Mouse (Mus musculus): ENCODE measurements at regions not wholly inside any gene's neighbourhood (a gene's known extent, or its start where the extent isn't known, plus 50 kb on each side); places are given as distances from the start of the nearest gene placed in this dataset.
"Not testable (repeated sequence)": the region's sequence is repeated elsewhere in the genome, so short reads cannot be mapped to it uniquely, and the experiment has no call there.

DNA sequence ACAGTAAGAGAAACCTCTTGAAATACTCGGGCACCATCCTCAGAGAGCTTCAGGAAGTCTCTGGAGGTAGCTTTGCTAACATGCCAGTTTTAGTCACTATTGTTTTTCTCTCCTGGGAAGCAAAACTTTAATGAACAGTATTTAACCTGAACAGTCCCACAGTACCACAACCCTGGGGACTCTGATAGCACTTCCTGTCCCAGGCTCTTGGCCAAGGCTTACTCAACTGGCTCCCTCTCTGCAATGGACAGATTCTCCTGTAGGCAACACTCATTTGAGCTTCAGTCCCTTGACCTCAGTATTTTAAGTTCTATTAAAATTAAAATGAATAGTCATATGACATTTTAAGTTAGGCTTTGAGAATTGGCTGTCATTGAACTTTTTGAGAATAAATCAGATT lies 67.9 kb upstream of the Prdm9 start:
- Histone ChIP-seq H3K4me2 (ENCODE audit: low read depth) (no peak overlapping the region), H3ac (ENCODE audit: control insufficient read depth, insufficient read length) (no peak overlapping the region), H3K4me3 (no peak overlapping the region), H3K79me2 (ENCODE audit: control insufficient read depth, insufficient read depth) (no peaks in the 10 kb centered on the region), H3K36me3 (ENCODE audit: control insufficient read depth, insufficient read depth) (no peaks in the 10 kb centered on the region), H3K27me3 (ENCODE audit: control insufficient read depth, insufficient read depth, insufficient read length) (no peaks in the 10 kb centered on the region)
- TF ChIP-seq SRF (IDR thresholded peaks at IDR 0.05; ENCODE audit: control insufficient read depth, insufficient read length, low read depth) = no peak

DNA sequence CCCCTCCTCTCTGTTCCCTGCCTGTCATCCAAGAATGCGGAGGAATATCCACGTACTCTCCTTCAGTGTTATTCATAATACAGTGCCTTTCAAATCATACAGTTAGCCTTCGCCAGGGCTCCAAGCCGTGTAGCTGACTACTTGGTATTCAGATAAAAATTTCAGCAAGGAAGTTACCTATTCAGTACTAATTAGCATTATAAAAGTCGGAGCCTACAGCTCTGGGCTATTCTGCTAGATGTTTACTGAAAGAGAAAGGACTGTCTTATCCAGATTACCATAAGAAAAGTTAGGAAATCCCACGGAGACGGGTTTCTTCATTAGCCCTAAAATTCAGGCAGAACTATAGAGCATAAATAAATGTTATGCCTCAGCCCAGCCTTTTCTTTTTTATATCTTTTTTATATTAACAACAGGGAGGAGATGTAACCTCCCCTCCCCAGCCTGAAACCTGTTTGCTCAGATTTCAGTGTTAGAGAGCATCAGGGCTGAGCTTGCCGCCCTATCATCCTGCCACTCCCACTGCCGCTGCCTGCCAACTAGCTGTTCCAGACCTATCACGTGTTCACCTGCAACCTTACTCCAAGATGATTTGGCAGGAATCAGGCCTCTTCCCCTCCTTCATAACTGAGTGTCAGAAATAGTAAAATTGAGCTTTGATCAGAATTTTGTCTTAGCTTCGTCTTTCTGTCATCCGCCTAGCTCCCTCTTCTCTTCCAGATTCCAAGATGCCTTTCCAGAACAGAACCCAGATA lies 65.5 kb upstream of the Chd1 start:
- H3K79me2 ChIP-seq (ENCODE audit: control insufficient read depth, insufficient read depth); H3K36me3 ChIP-seq (ENCODE audit: control insufficient read depth, insufficient read depth); H3K4me2 ChIP-seq (ENCODE audit: low read depth); H3K4me3 ChIP-seq; H3ac ChIP-seq (ENCODE audit: control insufficient read depth, insufficient read length); H3K27me3 ChIP-seq (ENCODE audit: control insufficient read depth, insufficient read depth, insufficient read length): not testable (repeated sequence)

DNA sequence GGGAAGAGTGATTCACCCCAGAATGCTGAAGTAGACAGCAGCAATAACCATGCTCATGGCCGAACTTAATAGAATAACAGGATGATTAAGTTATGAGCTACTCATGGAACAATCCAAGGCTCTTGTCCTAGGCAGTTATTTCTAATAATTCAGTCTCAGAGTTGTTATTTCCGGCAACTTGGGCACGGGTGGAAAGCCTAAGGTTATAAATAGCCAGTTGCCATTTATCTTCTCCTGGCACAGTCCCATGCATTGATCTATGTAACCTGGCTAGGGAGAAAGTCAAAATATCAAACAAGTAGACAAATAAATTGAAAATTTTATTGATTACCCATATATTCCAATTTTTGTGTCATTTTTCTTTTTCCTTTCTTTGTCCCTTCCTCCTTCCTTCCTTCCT lies 64.0 kb upstream of the Chd1 start:
- Histone ChIP-seq H3K36me3 (ENCODE audit: control insufficient read depth, insufficient read depth) (no peaks in the 10 kb centered on the region), H3K27me3 (ENCODE audit: control insufficient read depth, insufficient read depth, insufficient read length) (no peaks in the 10 kb centered on the region), H3ac (ENCODE audit: control insufficient read depth, insufficient read length) (no peak overlapping the region), H3K4me3 (no peak overlapping the region), H3K79me2 (ENCODE audit: control insufficient read depth, insufficient read depth) (no peaks in the 10 kb centered on the region), H3K4me2 (ENCODE audit: low read depth) (no peak overlapping the region)
- TF ChIP-seq TCF12 (IDR thresholded peaks at IDR 0.05; ENCODE audit: insufficient read depth, poor library complexity, severe bottlenecking) = no peak
- no peak for TF ChIP-seq POLR2AphosphoS2 (IDR thresholded peaks at IDR 0.05; ENCODE audit: insufficient read length, low read depth)
- TF ChIP-seq TCF3 (IDR thresholded peaks at IDR 0.05; ENCODE audit: insufficient read length, low read depth) = no peak

DNA sequence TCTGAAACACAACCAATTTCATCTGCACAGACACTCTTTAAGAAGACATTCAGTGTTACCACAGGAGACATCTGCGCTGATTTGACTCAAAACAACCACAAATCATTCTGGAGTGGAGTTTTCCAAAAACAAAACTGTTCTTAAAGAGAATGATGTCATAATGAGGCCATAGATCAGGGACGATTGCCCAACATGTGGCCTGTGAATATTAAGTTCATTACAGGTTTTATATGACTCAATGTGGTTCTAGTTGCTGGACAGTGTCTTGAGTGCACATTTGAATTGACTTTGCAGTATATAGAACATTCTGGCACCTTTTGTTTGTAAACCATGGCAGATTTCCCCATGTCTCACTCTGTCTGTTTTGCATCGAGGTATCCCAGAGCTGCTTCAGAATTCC lies 63.0 kb upstream of the Chd1 start:
- H3K27me3 ChIP-seq (ENCODE audit: control insufficient read depth, insufficient read depth, insufficient read length) = no peaks in the 10 kb centered on the region
- TF ChIP-seq SRF (IDR thresholded peaks at IDR 0.05; ENCODE audit: control insufficient read depth, insufficient read length, low read depth) (no peak), CEBPB (IDR thresholded peaks at IDR 0.05; ENCODE audit: insufficient read depth, poor library complexity, severe bottlenecking) (peak; percentile 92)
- H3ac ChIP-seq (ENCODE audit: control insufficient read depth, insufficient read length) = no peak overlapping the region
- H3K4me2 ChIP-seq (ENCODE audit: low read depth) = peak overlapping the region; percentile 49
- no peaks in the 10 kb centered on the region for H3K36me3 ChIP-seq (ENCODE audit: control insufficient read depth, insufficient read depth)
- H3K4me3 ChIP-seq = no peak overlapping the region
- H3K79me2 ChIP-seq (ENCODE audit: control insufficient read depth, insufficient read depth) = no peaks in the 10 kb centered on the region

DNA sequence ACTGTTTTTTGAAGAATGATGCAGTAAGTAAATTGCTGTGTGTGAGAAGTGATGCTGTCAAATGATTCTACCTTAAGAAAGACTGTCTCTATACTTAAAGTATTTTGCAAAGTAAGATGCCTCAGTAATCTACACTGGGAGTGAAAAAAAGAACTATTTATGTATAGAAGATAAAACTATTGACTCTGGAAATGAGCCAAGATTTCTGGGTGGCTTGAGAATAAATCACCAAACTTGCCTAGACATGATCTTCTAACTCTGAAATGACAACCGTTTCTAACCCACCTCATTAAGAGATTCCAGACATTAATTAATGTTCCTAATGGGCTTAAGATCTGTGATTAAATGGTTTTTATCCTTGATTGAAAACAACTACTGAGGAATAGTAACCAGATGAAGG lies 58.0 kb upstream of the Chd1 start:
- no peaks in the 10 kb centered on the region for H3K36me3 ChIP-seq (ENCODE audit: control insufficient read depth, insufficient read depth)
- H3K79me2 ChIP-seq (ENCODE audit: control insufficient read depth, insufficient read depth) = no peaks in the 10 kb centered on the region
- no peak overlapping the region for H3K4me3 ChIP-seq
- no peak overlapping the region for H3ac ChIP-seq (ENCODE audit: control insufficient read depth, insufficient read length)
- no peak overlapping the region for H3K4me2 ChIP-seq (ENCODE audit: low read depth)
- TF ChIP-seq E2F4 (IDR thresholded peaks at IDR 0.05; ENCODE audit: insufficient read depth) (no peak), TCF12 (IDR thresholded peaks at IDR 0.05; ENCODE audit: insufficient read depth, poor library complexity, severe bottlenecking) (no peak), REST (IDR thresholded peaks at IDR 0.05; ENCODE audit: insufficient read depth, insufficient read length) (no peak), SRF (IDR thresholded peaks at IDR 0.05; ENCODE audit: control insufficient read depth, insufficient read length, low read depth) (no peak), MAX (IDR thresholded peaks at IDR 0.05; ENCODE audit: low read depth) (no peak), CEBPB (IDR thresholded peaks at IDR 0.05; ENCODE audit: insufficient read depth, poor library complexity, severe bottlenecking) (no peak), POLR2AphosphoS2 (IDR thresholded peaks at IDR 0.05; ENCODE audit: insufficient read length, low read depth) (no peak), MYOG (IDR thresholded peaks at IDR 0.05; ENCODE audit: control insufficient read depth in 1 of 3, insufficient read depth in 1 of 3, insufficient read length in 2 of 3, low read depth in 2 of 3) (no peak)
- no peaks in the 10 kb centered on the region for H3K27me3 ChIP-seq (ENCODE audit: control insufficient read depth, insufficient read depth, insufficient read length)

DNA sequence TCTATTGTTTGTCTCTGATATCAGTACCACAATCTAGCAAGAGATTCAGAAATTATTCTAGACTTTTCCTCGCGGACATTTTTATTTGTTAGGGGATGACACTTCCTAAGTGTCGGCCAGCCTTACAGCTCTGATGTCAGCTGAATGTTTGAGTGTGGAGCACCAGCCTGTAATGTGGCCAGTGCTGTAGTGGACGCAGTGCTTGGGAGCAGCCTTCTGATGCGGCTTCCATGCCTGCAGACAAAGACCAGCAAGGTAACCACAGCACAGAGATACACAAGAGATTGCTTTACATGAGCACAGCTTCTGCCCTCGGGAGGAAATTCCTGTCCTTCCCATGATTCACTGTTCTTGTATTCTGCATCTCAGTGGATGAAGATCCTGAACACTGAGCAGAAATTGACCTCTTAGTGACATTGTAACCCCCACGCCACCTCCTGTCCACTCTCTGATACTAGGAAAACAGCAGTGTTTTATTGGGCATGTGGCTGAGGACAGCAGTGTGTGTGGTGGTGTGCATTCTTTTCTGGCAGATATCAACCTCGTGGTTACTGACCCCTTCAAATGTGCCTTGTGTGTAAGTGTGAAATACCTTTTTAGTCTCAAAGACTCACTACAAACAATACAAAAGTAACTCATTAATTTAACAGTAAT lies 54.6 kb upstream of the Chd1 start:
- H3K79me2 ChIP-seq (ENCODE audit: control insufficient read depth, insufficient read depth) = no peaks in the 10 kb centered on the region
- no peak overlapping the region for H3K4me3 ChIP-seq
- no peaks in the 10 kb centered on the region for H3K27me3 ChIP-seq (ENCODE audit: control insufficient read depth, insufficient read depth, insufficient read length)
- H3K36me3 ChIP-seq (ENCODE audit: control insufficient read depth, insufficient read depth) = no peaks in the 10 kb centered on the region
- peak overlapping the region; percentile 36 for H3K4me2 ChIP-seq (ENCODE audit: low read depth)
- TF ChIP-seq MYOD1 (IDR thresholded peaks at IDR 0.05; ENCODE audit: control insufficient read depth in 1 of 3, insufficient read length in 2 of 3, low read depth in 2 of 3) (no peak), REST (IDR thresholded peaks at IDR 0.05; ENCODE audit: insufficient read depth, insufficient read length) (no peak), TCF3 (IDR thresholded peaks at IDR 0.05; ENCODE audit: insufficient read length, low read depth) (no peak), SRF (IDR thresholded peaks at IDR 0.05; ENCODE audit: control insufficient read depth, insufficient read length, low read depth) (no peak), TCF12 (IDR thresholded peaks at IDR 0.05; ENCODE audit: insufficient read depth, poor library complexity, severe bottlenecking) (no peak), POLR2A (IDR thresholded peaks at IDR 0.05; ENCODE audit: insufficient read length, low read depth) (no peak), CEBPB (IDR thresholded peaks at IDR 0.05; ENCODE audit: insufficient read depth, poor library complexity, severe bottlenecking) (no peak)
- no peak overlapping the region for H3ac ChIP-seq (ENCODE audit: control insufficient read depth, insufficient read length)
